Mouse (Mus musculus) testis, adult 2 months (tissue): Measurements from ENCODE around the gene Hes7.

Experiments used
- CTCF ChIP-seq: fragments of 200-500 bp; IDR thresholded peaks from 2 replicates; pipeline ENCODE4 v1.5.1; 2012; ENCODE audit warnings: low read depth, mild to moderate bottlenecking, inconsistent platforms, low read length, moderate library complexity; ENCODE audit not compliant: control insufficient read depth, insufficient read depth, insufficient replicate concordance
- POLR2A ChIP-seq: fragments of 200-500 bp; IDR thresholded peaks from 2 replicates; pipeline ENCODE4 v1.6.1; 2012; ENCODE audit warnings: low read depth, mild to moderate bottlenecking, inconsistent platforms, low read length, moderate library complexity; ENCODE audit not compliant: control insufficient read depth

DNA sequence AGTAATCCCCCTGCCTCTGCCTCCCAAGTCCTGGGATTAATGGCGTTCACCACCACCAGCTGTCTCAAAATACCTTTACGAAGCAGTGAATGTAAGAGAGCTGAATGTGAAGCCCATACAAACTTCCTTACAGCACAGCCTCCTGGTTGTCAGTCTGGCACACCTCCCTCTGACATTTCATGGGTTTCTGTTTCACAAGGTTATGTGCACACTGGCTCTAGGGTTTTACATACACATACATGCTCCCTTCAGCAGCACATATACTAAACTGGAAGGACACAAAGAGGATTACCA lies 45.5 kb upstream of the Hes7 start:
- TF ChIP-seq CTCF (no peak), POLR2A (no peak)
